20 mouse cellular contexts compared by ENCODE assay signal in genomic region chr1:184750114-184750664, GRCm38 (mm10). TPM values are rescaled to one million over a fixed set of nuclear protein-coding genes. Genes with fewer than 3 reads are reported as not detected.
DNase-seq lines count a peak whose midpoint lies in the region; ATAC-seq and TF ChIP-seq lines count a peak whose summit lies in the region.
"Had no signal": no experiment of that assay in that cellular context is flagged by ENCODE, and none has a peak within 500 bp of the region (broad histone marks: within the 10 kb centered on the region; RNA-seq: fewer than 3 reads in every experiment).

No protein-coding gene starts in this region.

- intact Hi-C loops in heart, postnatal 14 days (cut with DNase I), result no loop called here

- H3K4me3 ChIP-seq in kidney, adult 2 months (ENCODE audit: insufficient read depth, low read depth, low read length), result no peak overlapping the region
- H3K4me3 ChIP-seq in lung, embryonic 16.5 days (ENCODE audit: low read length), result no peak overlapping the region
- H3K4me3 ChIP-seq: embryonic facial prominence, embryonic 13.5 days; forebrain, embryonic 12.5 days; hindbrain, embryonic 10.5 days had no signal

- H3K27me3 ChIP-seq in kidney, adult 2 months (replicated peaks; ENCODE audit: control insufficient read depth, insufficient read depth, low read length), result no peaks in the 10 kb centered on the region; the same call in 1 of the 2 replicates
- peaks cover 3% of the 10 kb centered on the region for H3K27me3 ChIP-seq in lung, embryonic 16.5 days (ENCODE audit: control insufficient read depth, insufficient read depth, low read depth, low read length)
- H3K27me3 ChIP-seq: embryonic facial prominence, embryonic 13.5 days; forebrain, embryonic 12.5 days had no signal

- peak; percentile 93 for DNase-seq in heart, adult 11 months
- no peak for DNase-seq in heart, postnatal 14 days
- peak; percentile 70 for DNase-seq in kidney, adult 2 months
- DNase-seq in kidney, adult 11 months, result no peak
- no peak for DNase-seq in lung, postnatal 25 days (ENCODE audit: low spot score)
- DNase-seq in lung, postnatal 4 days, result peak; percentile 43 to 52
- DNase-seq: adrenal gland, adult 8-10 months; B cell, adult 2 months; cerebellum, adult 11-12 months; cerebellum, adult 9-11 months; cerebellum, postnatal 36 days; gastrocnemius, postnatal 10 days had no signal

- no peak for TF ChIP-seq CTCF in kidney, adult 2 months (conservative IDR thresholded peaks at IDR 0.05; ENCODE audit: insufficient read depth, insufficient read length, low read depth, low read length)

- 56% methylated on average over 11 of the region's 11 CpGs for WGBS in kidney, adult 2 months
- WGBS in lung, embryonic 16.5 days, result 71% methylated on average over 11 of the region's 11 CpGs

- H3K4me1 ChIP-seq in kidney, adult 2 months (ENCODE audit: control insufficient read depth, insufficient read depth, low read length), result no peaks in the 10 kb centered on the region
- peaks cover 11% of the 10 kb centered on the region for H3K4me1 ChIP-seq in lung, embryonic 16.5 days (replicated peaks; ENCODE audit: control insufficient read depth, insufficient read depth, low read length)
- H3K4me1 ChIP-seq: embryonic facial prominence, embryonic 13.5 days; forebrain, embryonic 12.5 days; hindbrain, embryonic 10.5 days had no signal

- no peaks in the 10 kb centered on the region for H3K36me3 ChIP-seq in kidney, adult 2 months (ENCODE audit: control insufficient read depth, insufficient read depth, low read length)
- H3K36me3 ChIP-seq in lung, embryonic 16.5 days (ENCODE audit: control insufficient read depth, insufficient read depth, low read length), result no peaks in the 10 kb centered on the region
- H3K36me3 ChIP-seq: embryonic facial prominence, embryonic 13.5 days; forebrain, embryonic 12.5 days; G1E; hindbrain, embryonic 10.5 days had no signal

- H3K9ac ChIP-seq in lung, embryonic 16.5 days (ENCODE audit: low read length), result no peak overlapping the region
- H3K9ac ChIP-seq: embryonic facial prominence, embryonic 13.5 days; forebrain, embryonic 12.5 days; hindbrain, embryonic 14.5 days had no signal

- H3K9me3 ChIP-seq in lung, embryonic 16.5 days (ENCODE audit: control insufficient read depth, low read length), result no peaks in the 10 kb centered on the region; the same call in 1 of the 2 replicates
- H3K9me3 ChIP-seq: embryonic facial prominence, embryonic 13.5 days; forebrain, embryonic 12.5 days; G1E; hindbrain, embryonic 10.5 days had no signal

- H3K4me2 ChIP-seq in lung, embryonic 16.5 days (ENCODE audit: low read depth, low read length), result no peak overlapping the region
- H3K4me2 ChIP-seq: embryonic facial prominence, embryonic 13.5 days; forebrain, embryonic 12.5 days; hindbrain, embryonic 14.5 days had no signal

- TF ChIP-seq POLR2A in kidney, adult 2 months (IDR thresholded peaks at IDR 0.05; ENCODE audit: low read depth, low read length), result no peak

- H3K27ac ChIP-seq in kidney, adult 2 months (ENCODE audit: insufficient read depth, low read depth, low read length), result no peak overlapping the region
- 0 out of 2 replicates have a peak overlapping the region, but pooled peaks have one; percentile 1 for H3K27ac ChIP-seq in lung, embryonic 16.5 days (ENCODE audit: low read length)
- H3K27ac ChIP-seq: embryonic facial prominence, embryonic 13.5 days; forebrain, embryonic 12.5 days; hindbrain, embryonic 10.5 days; hindbrain, embryonic 14.5 days had no signal

- ATAC-seq in lung, embryonic 16.5 days (ENCODE audit: low read depth), result peak; percentile 21; the same call in 1 of the 2 replicates
- ATAC-seq: CD4-positive, CD25-positive, alpha-beta regulatory T cell, adult 4 months; forebrain, embryonic 16.5 days had no signal

RNA-seq across cellular contexts. Expression of gene Hlx, which starts 17.8 kb away (rescaled TPM):
- total RNA-seq in heart, postnatal 14 days (2021), result 10 to 100 TPM; 17.7 to 23.1 TPM
- polyA plus RNA-seq in kidney, adult 2 months (2012; rRNA removed), result 7.4 and 8.1 TPM in 2 replicates
- polyA plus RNA-seq in lung, embryonic 16.5 days (2015; fragmentation: Nextera tagmentation; extraction: Ambion mirVana), result 25.9 and 28.8 TPM in 2 replicates
- polyA plus RNA-seq: CD4-positive, CD25-positive, alpha-beta regulatory T cell, adult 4 months had no signal

Comparison
In these comparisons a context has a peak if more than half of its experiments do, and no peak if none do; other contexts are left out.
1. DNase-seq: peak in heart, adult 11 months (single experiment), kidney, adult 2 months (single experiment) and lung, postnatal 4 days (2 of 2); none in heart, postnatal 14 days (0 of 2), kidney, adult 11 months (single experiment) and lung, postnatal 25 days (single experiment).